Mouse (Mus musculus) right cerebral cortex, postnatal 14 days (tissue): ENCODE measurements around the gene Ypel3.
"Not testable (repeated sequence)": the region's sequence is repeated elsewhere in the genome, so short reads cannot be mapped to it uniquely, and the experiment has no call there.

ENCODE experiments used
- DNase-seq: peaks from one replicate; pipeline ENCODE4 v3.0.0; 2022

The Ypel3 gene

GRCm38 (mm10) chr7:126767001-126767400, 9.8 kb upstream of the Ypel3 start:
- no peak for DNase-seq

GRCm38 (mm10) chr7:126770784-126771183, 6.0 kb upstream of the Ypel3 start:
- no peak for DNase-seq

- no peak for DNase-seq
These were observed 3.4 kb upstream of the Ypel3 start for GRCm38 (mm10) chr7:126773351-126773750.

GRCm38 (mm10) chr7:126774463-126774862, 2.3 kb upstream of the Ypel3 start:
- DNase-seq: no peak

GRCm38 (mm10) chr7:126775185-126775977, 1.4 kb upstream of the Ypel3 start:
- no peak for DNase-seq

- no peak for DNase-seq
These were observed 849 bp upstream of the Ypel3 start for GRCm38 (mm10) chr7:126775978-126776234.

- DNase-seq: no peak
These were observed 721 bp downstream of the Ypel3 start for GRCm38 (mm10) chr7:126777476-126777875.

GRCm38 (mm10) chr7:126778147-126778546, 1.4 kb downstream of the Ypel3 start:
- no peak for DNase-seq

GRCm38 (mm10) chr7:126779101-126779500, 2.3 kb downstream of the Ypel3 start:
- DNase-seq: not testable (repeated sequence)

GRCm38 (mm10) chr7:126779983-126780970, 3.5 kb downstream of the Ypel3 start:
- peak; percentile 92 for DNase-seq

GRCm38 (mm10) chr7:126780971-126781635, 4.3 kb downstream of the Ypel3 start, which contains the start of gene Tbx6:
Tbx6 (plus strand) TSS chr7:126781483.
- DNase-seq: no peak

- no peak for DNase-seq
These were observed 5.1 kb downstream of the Ypel3 start for GRCm38 (mm10) chr7:126781661-126782370.

- DNase-seq: no peak
These were observed 5.9 kb downstream of the Ypel3 start for GRCm38 (mm10) chr7:126782693-126783092.

GRCm38 (mm10) chr7:126784469-126784868, 7.7 kb downstream of the Ypel3 start:
- no peak for DNase-seq

- no peak for DNase-seq
These were observed 8.3 kb downstream of the Ypel3 start for GRCm38 (mm10) chr7:126785056-126785455.

GRCm38 (mm10) chr7:126786142-126786541, 9.4 kb downstream of the Ypel3 start:
- no peak for DNase-seq

GRCm38 (mm10) chr7:126789141-126789540, 12.4 kb downstream of the Ypel3 start:
- DNase-seq: no peak

- peak; percentile 98 for DNase-seq
These were observed 15.3 kb downstream of the Ypel3 start, which contains the start of gene Ppp4c for GRCm38 (mm10) chr7:126791851-126792720. Ppp4c (minus strand) TSS chr7:126792496.

- DNase-seq: no peak
These were observed 16.1 kb downstream of the Ypel3 start for GRCm38 (mm10) chr7:126792721-126793443.

GRCm38 (mm10) chr7:126793456-126794270, 16.9 kb downstream of the Ypel3 start:
- DNase-seq: no peak
